Mouse (Mus musculus) heart, embryonic 15.5 days (tissue): ENCODE data around the gene Olfr1361. TPM values are rescaled to one million over a fixed set of nuclear protein-coding genes. Genes with fewer than 3 reads are reported as not detected.

Experiments used
- polyA plus RNA-seq: library from polyadenylated mRNA; unstranded; fragments of >200 nt; fragmentation: Nextera tagmentation; extraction: Ambion mirVana; gene quantifications from 2 replicates; pipeline ENCODE4 v1.2.1, GENCODE M21; 2015

Olfr1361 gene
- polyA plus RNA-seq, 1 experiment from 2014 or later: not detected

Other genes with a start within 250 kb of the Olfr1361 start
- 2.9 and 3.3 TPM in 2 replicates for gene Pgbd1, start 222.3 kb downstream of the Olfr1361 start, polyA plus RNA-seq
- 26.6 and 27.0 TPM in 2 replicates for gene Zscan26, start 209.7 kb downstream of the Olfr1361 start, polyA plus RNA-seq
- gene Nkapl, start 194.9 kb downstream of the Olfr1361 start, polyA plus RNA-seq: 1.4 and 1.5 TPM in 2 replicates
- gene Zkscan4, start 184.5 kb downstream of the Olfr1361 start, polyA plus RNA-seq: 1.4 and 2.2 TPM in 2 replicates
- not detected in 2 replicates for gene Gm10065, start 183.9 kb downstream of the Olfr1361 start, polyA plus RNA-seq
- gene AK157302, start 168.2 kb downstream of the Olfr1361 start, polyA plus RNA-seq: 0.71 and 0.76 TPM in 2 replicates
- 15.7 and 17.9 TPM in 2 replicates for gene Gm11273, start 162.0 kb downstream of the Olfr1361 start, polyA plus RNA-seq
- 3.5 and 4.0 TPM in 2 replicates for gene Zkscan8, start 132.3 kb downstream of the Olfr1361 start, polyA plus RNA-seq
- gene Olfr1366, start 120.6 kb downstream of the Olfr1361 start, polyA plus RNA-seq: 0.10 TPM in 1 of 2 replicates, not detected in the other
- gene Olfr1535, start 103.5 kb downstream of the Olfr1361 start, polyA plus RNA-seq: not detected in 2 replicates
- gene Olfr1364, start 81.6 kb downstream of the Olfr1361 start, polyA plus RNA-seq: not detected in 2 replicates
- not detected in 2 replicates for gene Olfr1362, start 49.4 kb downstream of the Olfr1361 start, polyA plus RNA-seq
- not detected in 2 replicates for gene Olfr11, start 20.9 kb downstream of the Olfr1361 start, polyA plus RNA-seq
- not detected in 2 replicates for gene Olfr1360, start 14.0 kb upstream of the Olfr1361 start, polyA plus RNA-seq
- not detected in 2 replicates for gene Olfr1359, start 34.7 kb upstream of the Olfr1361 start, polyA plus RNA-seq
- 0.47 and 1.3 TPM in 2 replicates for gene Hist1h2bl, start 52.8 kb upstream of the Olfr1361 start, polyA plus RNA-seq
- 9.9 and 11.4 TPM in 2 replicates for gene Hist1h2ai, start 53.0 kb upstream of the Olfr1361 start, polyA plus RNA-seq
- 1.5 and 5.4 TPM in 2 replicates for gene Hist1h3h, start 54.3 kb upstream of the Olfr1361 start, polyA plus RNA-seq
- 1.3 and 2.3 TPM in 2 replicates for gene Hist1h2bm, start 58.7 kb upstream of the Olfr1361 start, polyA plus RNA-seq
- gene Hist1h4j, start 71.7 kb upstream of the Olfr1361 start, polyA plus RNA-seq: 0.66 and 0.67 TPM in 2 replicates
- gene Hist1h4k, start 87.1 kb upstream of the Olfr1361 start, polyA plus RNA-seq: 1.3 and 3.0 TPM in 2 replicates
- gene Hist1h2ak, start 90.4 kb upstream of the Olfr1361 start, polyA plus RNA-seq: 9.5 and 11.0 TPM in 2 replicates
- 2.0 and 3.0 TPM in 2 replicates for gene Hist1h2bn, start 90.7 kb upstream of the Olfr1361 start, polyA plus RNA-seq
- 8.6 and 10.7 TPM in 2 replicates for gene Hist1h1b, start 117.2 kb upstream of the Olfr1361 start, polyA plus RNA-seq
- gene Hist1h3i, start 120.0 kb upstream of the Olfr1361 start, polyA plus RNA-seq: 56.3 and 60.4 TPM in 2 replicates
- gene Hist1h2an, start 123.8 kb upstream of the Olfr1361 start, polyA plus RNA-seq: 2.3 and 3.2 TPM in 2 replicates
- gene Hist1h2bp, start 124.1 kb upstream of the Olfr1361 start, polyA plus RNA-seq: 0.86 and 1.4 TPM in 2 replicates
- 7.2 and 7.3 TPM in 2 replicates for gene Hist1h2bq, start 146.8 kb upstream of the Olfr1361 start, polyA plus RNA-seq
- 3.5 TPM in 1 of 2 replicates, not detected in the other for gene Hist1h2ao, start 147.1 kb upstream of the Olfr1361 start, polyA plus RNA-seq
- gene Hist1h4m, start 148.4 kb upstream of the Olfr1361 start, polyA plus RNA-seq: not detected in 2 replicates
- 6.2 and 11.6 TPM in 2 replicates for gene Hist1h4n, start 168.8 kb upstream of the Olfr1361 start, polyA plus RNA-seq
- 1,372 and 1,424 TPM in 2 replicates for gene Hist1h2ap, start 170.1 kb upstream of the Olfr1361 start, polyA plus RNA-seq
- 7.8 TPM in 2 replicates for gene Hist1h2br, start 170.4 kb upstream of the Olfr1361 start, polyA plus RNA-seq